Mouse (Mus musculus): ENCODE data around the gene Amotl1.

- TF ChIP-seq CTCF (IDR thresholded peaks at IDR 0.05; ENCODE audit: low read depth, low read length) (no peak), GATA1 (IDR thresholded peaks at IDR 0.05; ENCODE audit: borderline replicate concordance, low read length) (no peak), TAL1 (conservative IDR thresholded peaks at IDR 0.05; ENCODE audit: low read depth, low read length) (no peak)
Observed at GRCm38 (mm10) chr9:14596427-14596826, 48.4 kb downstream of the Amotl1 start.

All from G1E (cell line).